In the genomic region with DNA sequence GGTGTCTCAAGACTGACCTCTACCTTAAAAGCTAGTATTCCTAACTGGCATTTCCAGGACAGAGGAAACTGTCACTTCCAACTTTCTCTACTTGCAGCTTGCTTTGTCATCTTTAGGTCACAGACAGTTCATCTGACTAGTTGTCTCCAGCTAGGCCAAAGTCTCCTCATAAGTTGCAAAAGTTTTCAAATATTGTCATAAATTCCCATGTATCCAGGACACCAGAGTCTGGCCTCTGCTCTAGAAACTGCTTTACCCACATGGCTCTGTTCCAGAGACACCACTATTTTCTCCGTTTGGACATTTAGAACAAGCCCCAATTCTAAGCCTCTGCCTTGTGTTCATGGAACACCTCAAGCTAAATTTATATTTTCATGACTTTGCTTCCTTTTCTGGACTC, we compare ENCODE assay signal across 18 mouse cellular contexts.
DNase-seq lines count a peak whose midpoint lies in the region; ATAC-seq lines count a peak whose summit lies in the region.
"Had no signal": no experiment of that assay in that cellular context is flagged by ENCODE, and none has a peak within 500 bp of the region (broad histone marks: within the 10 kb centered on the region; RNA-seq: fewer than 3 reads in every experiment).

No protein-coding gene starts in this region.

- no peak for ATAC-seq in lung, embryonic 15.5 days (ENCODE audit: borderline replicate concordance, extremely low read depth, low FRiP score, low TSS enrichment)
- no peak for ATAC-seq in limb, embryonic 15.5 days (ENCODE audit: insufficient number of reproducible peaks, low FRiP score, low TSS enrichment, low read depth)
- ATAC-seq: forebrain, embryonic 13.5 days; midbrain, embryonic 16.5 days had no signal

- H3K27ac ChIP-seq in heart, embryonic 10.5 days, result no peak overlapping the region
- peak overlapping the region; percentile 45; the same call in 1 of the 2 replicates for H3K27ac ChIP-seq in lung, embryonic 15.5 days
- H3K27ac ChIP-seq in brown adipose tissue, adult 24 weeks (replicated peaks; ENCODE audit: low read depth, low read length), result peak overlapping the region; percentile 97
- H3K27ac ChIP-seq in limb, embryonic 15.5 days, result peak overlapping the region; percentile 43; the same call in 1 of the 2 replicates
- H3K27ac ChIP-seq: embryonic facial prominence, embryonic 15.5 days; forebrain, embryonic 13.5 days; heart, embryonic 15.5 days; kidney, embryonic 15.5 days; liver, embryonic 13.5 days; stomach, embryonic 15.5 days had no signal

- no peak overlapping the region for H3K4me2 ChIP-seq in lung, embryonic 15.5 days
- H3K4me2 ChIP-seq in limb, embryonic 15.5 days, result no peak overlapping the region
- H3K4me2 ChIP-seq: embryonic facial prominence, embryonic 15.5 days; forebrain, embryonic 13.5 days; heart, embryonic 15.5 days; kidney, embryonic 15.5 days; liver, embryonic 13.5 days; stomach, embryonic 15.5 days had no signal

- no peaks in the 10 kb centered on the region for H3K9me3 ChIP-seq in heart, embryonic 10.5 days
- no peaks in the 10 kb centered on the region for H3K9me3 ChIP-seq in lung, embryonic 15.5 days
- no peaks in the 10 kb centered on the region for H3K9me3 ChIP-seq in limb, embryonic 15.5 days
- H3K9me3 ChIP-seq: embryonic facial prominence, embryonic 15.5 days; forebrain, embryonic 13.5 days; heart, embryonic 15.5 days; kidney, embryonic 15.5 days; liver, embryonic 13.5 days; megakaryocyte, embryonic 14.5 days; stomach, embryonic 15.5 days had no signal

- H3K4me3 ChIP-seq in heart, embryonic 10.5 days, result no peak overlapping the region
- no peak overlapping the region for H3K4me3 ChIP-seq in lung, embryonic 15.5 days
- H3K4me3 ChIP-seq in brown adipose tissue, adult 24 weeks (ENCODE audit: insufficient read depth, low read depth, low read length), result no peak overlapping the region
- no peak overlapping the region for H3K4me3 ChIP-seq in limb, embryonic 15.5 days
- H3K4me3 ChIP-seq: embryonic facial prominence, embryonic 15.5 days; forebrain, embryonic 13.5 days; heart, embryonic 15.5 days; kidney, embryonic 15.5 days; liver, embryonic 13.5 days; megakaryocyte, embryonic 14.5 days; stomach, embryonic 15.5 days had no signal

- no peaks in the 10 kb centered on the region for H3K4me1 ChIP-seq in heart, embryonic 10.5 days
- peaks cover 20% of the 10 kb centered on the region for H3K4me1 ChIP-seq in lung, embryonic 15.5 days
- H3K4me1 ChIP-seq in brown adipose tissue, adult 24 weeks (ENCODE audit: control insufficient read depth, insufficient read depth, insufficient read length, low read length), result peaks cover 8% of the 10 kb centered on the region; the same call in 1 of the 2 replicates
- H3K4me1 ChIP-seq in limb, embryonic 15.5 days, result peaks cover 12% of the 10 kb centered on the region; the same call in 1 of the 2 replicates
- H3K4me1 ChIP-seq: heart, embryonic 15.5 days; liver, embryonic 13.5 days had no signal

- DNase-seq in heart, adult 18-20 months, result peak; percentile 29 to 34
- no peak for DNase-seq in heart, embryonic 10.5 days (ENCODE audit: low spot score)
- no peak for DNase-seq in lung, adult 18-20 months
- no peak for DNase-seq in MN1 (ENCODE audit: low spot score)
- DNase-seq: cerebellum, adult 11 months; cerebellum, postnatal 14 days; embryo, embryonic 11 days; liver, embryonic 13.5 days had no signal

- no peaks in the 10 kb centered on the region for H3K36me3 ChIP-seq in heart, embryonic 10.5 days
- H3K36me3 ChIP-seq in lung, embryonic 15.5 days, result no peaks in the 10 kb centered on the region
- H3K36me3 ChIP-seq in limb, embryonic 15.5 days, result no peaks in the 10 kb centered on the region
- H3K36me3 ChIP-seq: embryonic facial prominence, embryonic 15.5 days; heart, embryonic 15.5 days; kidney, embryonic 15.5 days; liver, embryonic 13.5 days; stomach, embryonic 15.5 days had no signal

- H3K27me3 ChIP-seq in heart, embryonic 10.5 days (ENCODE audit: insufficient read depth, poor library complexity, severe bottlenecking), result no peaks in the 10 kb centered on the region
- H3K27me3 ChIP-seq in lung, embryonic 15.5 days, result no peaks in the 10 kb centered on the region
- no peaks in the 10 kb centered on the region for H3K27me3 ChIP-seq in limb, embryonic 15.5 days
- H3K27me3 ChIP-seq: embryonic facial prominence, embryonic 15.5 days; forebrain, embryonic 13.5 days; heart, embryonic 15.5 days; kidney, embryonic 15.5 days; liver, embryonic 13.5 days; megakaryocyte, embryonic 14.5 days; stomach, embryonic 15.5 days had no signal

- 71% methylated on average over 1 of the region's 1 CpGs for WGBS in heart, embryonic 10.5 days
- WGBS in lung, embryonic 15.5 days, result 44% methylated on average over 1 of the region's 1 CpGs
- 28% methylated on average over 1 of the region's 1 CpGs for WGBS in limb, embryonic 15.5 days

- no peak overlapping the region for H3K9ac ChIP-seq in lung, embryonic 15.5 days
- no peak overlapping the region for H3K9ac ChIP-seq in limb, embryonic 15.5 days
- H3K9ac ChIP-seq: embryonic facial prominence, embryonic 15.5 days; forebrain, embryonic 13.5 days; heart, embryonic 15.5 days; kidney, embryonic 15.5 days; liver, embryonic 13.5 days; stomach, embryonic 15.5 days had no signal

Comparison
In these comparisons a context has a peak if more than half of its experiments do, and no peak if none do; other contexts are left out.
1. DNase-seq: peak in heart, adult 18-20 months (2 of 2); none in heart, embryonic 10.5 days (single experiment), lung, adult 18-20 months (0 of 2) and MN1 (single experiment).